Mouse (Mus musculus): Measurements from ENCODE around the gene Kctd7. TPM values are rescaled to one million over a fixed set of nuclear protein-coding genes. Genes with fewer than 3 reads are reported as not detected.

The Kctd7 gene
- polyA plus RNA-seq, 1 experiment: 5.2 TPM

GRCm38 (mm10) chr5:130159761-130160201, 15.1 kb downstream of the Kctd7 start:
- Histone ChIP-seq H3K27ac (ENCODE audit: insufficient read depth, low read length) (peak overlapping the region; percentile 70), H3K4me1 (ENCODE audit: control insufficient read depth, insufficient read depth, insufficient read length) (peaks cover 4% of the 10 kb centered on the region; the same call in 1 of the 2 replicates), H3K36me3 (ENCODE audit: control insufficient read depth, insufficient read depth, low read length) (no peaks in the 10 kb centered on the region), H3K4me3 (ENCODE audit: extremely low read depth, insufficient read depth, insufficient read length) (no peak overlapping the region), H3K27me3 (ENCODE audit: control insufficient read depth, insufficient read depth, low read length) (no peaks in the 10 kb centered on the region)
- DNase-seq (ENCODE audit: low read depth in 1 of 2, low spot score in 2 of 2): no peak
- TF ChIP-seq CTCF (IDR thresholded peaks at IDR 0.05; ENCODE audit: extremely low read depth, insufficient read depth, insufficient read length, insufficient replicate concordance) (no peak), POLR2A (IDR thresholded peaks at IDR 0.05; ENCODE audit: low read depth, low read length) (no peak)
- 21% methylated on average over 7 of the region's 7 CpGs for WGBS

- Histone ChIP-seq H3K4me1 (ENCODE audit: control insufficient read depth, insufficient read depth, insufficient read length) (peaks cover 4% of the 10 kb centered on the region; the same call in 1 of the 2 replicates), H3K36me3 (ENCODE audit: control insufficient read depth, insufficient read depth, low read length) (no peaks in the 10 kb centered on the region), H3K4me3 (ENCODE audit: extremely low read depth, insufficient read depth, insufficient read length) (no peak overlapping the region), H3K27ac (ENCODE audit: insufficient read depth, low read length) (no peak overlapping the region), H3K27me3 (ENCODE audit: control insufficient read depth, insufficient read depth, low read length) (no peaks in the 10 kb centered on the region)
- DNase-seq (ENCODE audit: low read depth in 1 of 2, low spot score in 2 of 2): peak; percentile 60 to 78
- 3% methylated on average over 7 of the region's 7 CpGs for WGBS
- TF ChIP-seq CTCF (IDR thresholded peaks at IDR 0.05; ENCODE audit: extremely low read depth, insufficient read depth, insufficient read length, insufficient replicate concordance) (peak; percentile 71; the same call in 1 of the 2 replicates), POLR2A (IDR thresholded peaks at IDR 0.05; ENCODE audit: low read depth, low read length) (no peak)
Observed at GRCm38 (mm10) chr5:130163670-130164069, 19.0 kb downstream of the Kctd7 start.

- Histone ChIP-seq H3K36me3 (ENCODE audit: control insufficient read depth, insufficient read depth, low read length) (no peaks in the 10 kb centered on the region), H3K4me3 (ENCODE audit: extremely low read depth, insufficient read depth, insufficient read length) (no peak overlapping the region), H3K27me3 (ENCODE audit: control insufficient read depth, insufficient read depth, low read length) (no peaks in the 10 kb centered on the region), H3K27ac (ENCODE audit: insufficient read depth, low read length) (no peak overlapping the region), H3K4me1 (ENCODE audit: control insufficient read depth, insufficient read depth, insufficient read length) (peaks cover 2% of the 10 kb centered on the region; the same call in 1 of the 2 replicates)
- 81% methylated on average over 4 of the region's 4 CpGs for WGBS
- no peak for DNase-seq (ENCODE audit: low read depth in 1 of 2, low spot score in 2 of 2)
- TF ChIP-seq POLR2A (IDR thresholded peaks at IDR 0.05; ENCODE audit: low read depth, low read length) (no peak), CTCF (IDR thresholded peaks at IDR 0.05; ENCODE audit: extremely low read depth, insufficient read depth, insufficient read length, insufficient replicate concordance) (no peak)
Observed at GRCm38 (mm10) chr5:130165213-130165612, 20.6 kb downstream of the Kctd7 start.

- H3K27me3 ChIP-seq (ENCODE audit: control insufficient read depth, insufficient read depth, low read length): no peaks in the 10 kb centered on the region
- no peak overlapping the region for H3K27ac ChIP-seq (ENCODE audit: insufficient read depth, low read length)
- H3K36me3 ChIP-seq (ENCODE audit: control insufficient read depth, insufficient read depth, low read length): no peaks in the 10 kb centered on the region
- TF ChIP-seq CTCF (IDR thresholded peaks at IDR 0.05; ENCODE audit: extremely low read depth, insufficient read depth, insufficient read length, insufficient replicate concordance) (no peak), POLR2A (IDR thresholded peaks at IDR 0.05; ENCODE audit: low read depth, low read length) (no peak)
- no peak for DNase-seq (ENCODE audit: low read depth in 1 of 2, low spot score in 2 of 2)
- H3K4me1 ChIP-seq (ENCODE audit: control insufficient read depth, insufficient read depth, insufficient read length): peaks cover 10% of the 10 kb centered on the region; the same call in 1 of the 2 replicates
- 80% methylated on average over 6 of the region's 6 CpGs for WGBS
- no peak overlapping the region for H3K4me3 ChIP-seq (ENCODE audit: extremely low read depth, insufficient read depth, insufficient read length)
Observed at GRCm38 (mm10) chr5:130169109-130169508, 24.4 kb downstream of the Kctd7 start.

- DNase-seq (ENCODE audit: low read depth in 1 of 2, low spot score in 2 of 2): no peak
- no peak for TF ChIP-seq POLR2A (IDR thresholded peaks at IDR 0.05; ENCODE audit: low read depth, low read length)
- WGBS: 21% methylated on average over 6 of the region's 6 CpGs
- Histone ChIP-seq H3K4me1 (ENCODE audit: control insufficient read depth, insufficient read depth, insufficient read length) (peaks cover 11% of the 10 kb centered on the region; the same call in 1 of the 2 replicates), H3K36me3 (ENCODE audit: control insufficient read depth, insufficient read depth, low read length) (no peaks in the 10 kb centered on the region), H3K27ac (ENCODE audit: insufficient read depth, low read length) (peak overlapping the region; percentile 94), H3K27me3 (ENCODE audit: control insufficient read depth, insufficient read depth, low read length) (no peaks in the 10 kb centered on the region), H3K4me3 (ENCODE audit: extremely low read depth, insufficient read depth, insufficient read length) (peak overlapping the region; percentile 79)
Observed at GRCm38 (mm10) chr5:130170666-130171422, 26.2 kb downstream of the Kctd7 start.

- 2% methylated on average over 46 of the region's 62 CpGs for WGBS
- Histone ChIP-seq H3K27me3 (ENCODE audit: control insufficient read depth, insufficient read depth, low read length) (no peaks in the 10 kb centered on the region), H3K4me1 (ENCODE audit: control insufficient read depth, insufficient read depth, insufficient read length) (peaks cover 11% of the 10 kb centered on the region; the same call in 1 of the 2 replicates), H3K27ac (ENCODE audit: insufficient read depth, low read length) (peak within 1 kb of the TSS; percentile 94), H3K36me3 (ENCODE audit: control insufficient read depth, insufficient read depth, low read length) (no peaks in the 10 kb centered on the region), H3K4me3 (ENCODE audit: extremely low read depth, insufficient read depth, insufficient read length) (peak within 1 kb of the TSS; percentile 79)
- TF ChIP-seq POLR2A (IDR thresholded peaks at IDR 0.05; ENCODE audit: low read depth, low read length): peak; percentile 97
- no peak for TF ChIP-seq CTCF (IDR thresholded peaks at IDR 0.05; ENCODE audit: extremely low read depth, insufficient read depth, insufficient read length, insufficient replicate concordance)
- peak; percentile 70 to 84 for DNase-seq (ENCODE audit: low read depth in 1 of 2, low spot score in 2 of 2)
Observed at GRCm38 (mm10) chr5:130171423-130171954, 26.8 kb downstream of the Kctd7 start, which contains the start of gene Rabgef1. Gene Rabgef1 (plus strand): TSS chr5:130171798.
